Mouse (Mus musculus) myocyte (in vitro differentiated cells): ENCODE data around the gene Dnmt3a. TPM values are rescaled to one million over a fixed set of nuclear protein-coding genes. Genes with fewer than 3 reads are reported as not detected.

Experiments used
- H3K27me3 ChIP-seq: one replicate; pipeline ENCODE4 v1.6.1; 2011; ENCODE audit not compliant: control insufficient read depth, insufficient read depth, insufficient read length
- H3K36me3 ChIP-seq: one replicate; pipeline ENCODE4 v1.6.1; 2011; ENCODE audit not compliant: control insufficient read depth, insufficient read depth
- H3K4me2 ChIP-seq: one replicate; pipeline ENCODE4 v1.6.1; 2011; ENCODE audit warnings: low read depth, control low read depth
- H3K4me3 ChIP-seq: one replicate; pipeline ENCODE4 v1.5.1; 2011; ENCODE audit warnings: mild to moderate bottlenecking, control low read depth, moderate library complexity
- H3K79me2 ChIP-seq: one replicate; pipeline ENCODE4 v1.6.1; 2011; ENCODE audit not compliant: control insufficient read depth, insufficient read depth
- H3ac ChIP-seq: one replicate; pipeline ENCODE4 v1.6.1; 2011; ENCODE audit not compliant: control insufficient read depth, insufficient read length
- CEBPB ChIP-seq: IDR thresholded peaks from 2 replicates; pipeline ENCODE4 v1.6.1; 2011; ENCODE audit warnings: mild to moderate bottlenecking, moderate library complexity; ENCODE audit not compliant: poor library complexity, insufficient read depth, severe bottlenecking
- E2F4 ChIP-seq: IDR thresholded peaks from one replicate; pipeline ENCODE4 v1.6.1; 2011; ENCODE audit warnings: mild to moderate bottlenecking, control low read depth, moderate library complexity; ENCODE audit not compliant: insufficient read depth
- MAX ChIP-seq: IDR thresholded peaks from one replicate; pipeline ENCODE4 v1.6.1; 2011; ENCODE audit warnings: low read depth, mild to moderate bottlenecking, control low read depth
- MYOD1 ChIP-seq, 3 experiments: IDR thresholded peaks; one replicate each; pipeline ENCODE4 v1.6.1; 2011; ENCODE audit warnings: control low read depth in 2 of 3, low read depth in 2 of 3, mild to moderate bottlenecking in 2 of 3, moderate library complexity in 1 of 3; ENCODE audit not compliant: insufficient read length in 2 of 3, control insufficient read depth in 1 of 3
- MYOG ChIP-seq, 3 experiments: IDR thresholded peaks; one replicate each; pipeline ENCODE4 v1.6.1; 2011; ENCODE audit warnings: control low read depth in 2 of 3, low read depth in 2 of 3, mild to moderate bottlenecking in 2 of 3; ENCODE audit not compliant: insufficient read length in 2 of 3, control insufficient read depth in 1 of 3, insufficient read depth in 1 of 3
- POLR2A ChIP-seq: IDR thresholded peaks from one replicate; pipeline ENCODE4 v1.6.1; 2011; ENCODE audit warnings: low read depth, mild to moderate bottlenecking, control low read depth, moderate library complexity; ENCODE audit not compliant: insufficient read length
- POLR2AphosphoS2 ChIP-seq: IDR thresholded peaks from one replicate; pipeline ENCODE4 v1.6.1; 2011; ENCODE audit warnings: low read depth, control low read depth; ENCODE audit not compliant: insufficient read length
- REST ChIP-seq: IDR thresholded peaks from one replicate; pipeline ENCODE4 v1.6.1; 2011; ENCODE audit warnings: mild to moderate bottlenecking, control low read depth, moderate library complexity; ENCODE audit not compliant: insufficient read depth, insufficient read length
- SRF ChIP-seq: IDR thresholded peaks from one replicate; pipeline ENCODE4 v1.6.1; 2011; ENCODE audit warnings: low read depth; ENCODE audit not compliant: control insufficient read depth, insufficient read length
- TCF12 ChIP-seq: IDR thresholded peaks from one replicate; pipeline ENCODE4 v1.6.1; 2011; ENCODE audit warnings: mild to moderate bottlenecking, control low read depth; ENCODE audit not compliant: poor library complexity, insufficient read depth, severe bottlenecking
- TCF3 ChIP-seq: IDR thresholded peaks from one replicate; pipeline ENCODE4 v1.6.1; 2011; ENCODE audit warnings: low read depth, control low read depth; ENCODE audit not compliant: insufficient read length
- USF1 ChIP-seq: IDR thresholded peaks from one replicate; pipeline ENCODE4 v1.6.1; 2011; ENCODE audit warnings: low read depth, mild to moderate bottlenecking, control low read depth, moderate library complexity
- polyA plus RNA-seq: library from polyadenylated mRNA; unstranded; fragments of >200 nt; fragmentation: generic; extraction: Trizol; gene quantifications from one replicate; pipeline ENCODE4 v1.2.1, GENCODE M21; 2012; ENCODE audit warnings: missing spikeins

Gene Dnmt3a
- polyA plus RNA-seq: 4.6 TPM

DNA sequence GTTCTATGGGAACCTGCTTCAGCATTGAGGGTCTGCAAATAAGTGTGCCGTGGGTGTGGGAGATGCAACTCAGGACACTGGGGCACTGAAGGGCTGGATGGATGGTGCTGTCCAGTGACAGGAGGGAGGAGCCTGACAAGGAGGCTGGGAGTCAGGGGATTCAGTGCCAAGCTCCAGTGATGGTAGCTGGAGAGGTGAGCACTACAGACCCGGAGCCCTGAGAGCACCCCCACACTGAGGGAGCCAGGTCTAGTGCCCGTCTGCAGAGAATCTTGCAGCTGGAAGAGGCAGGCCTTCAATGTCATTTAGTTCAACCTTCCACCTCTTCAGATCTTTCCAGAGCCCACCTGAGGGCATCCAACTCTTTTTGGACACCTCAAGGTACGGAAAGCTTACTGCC is at the start of gene Dnmt3a:
TSS of gene Dnmt3a (plus strand) at position 156 of the 400 bp plus-strand sequence.
- Histone ChIP-seq H3K27me3 (peaks cover 14% of the 10 kb centered on the region), H3K79me2 (no peaks in the 10 kb centered on the region), H3ac (peak within 1 kb of the TSS; percentile 89), H3K36me3 (no peaks in the 10 kb centered on the region), H3K4me2 (peak within 1 kb of the TSS; percentile 77), H3K4me3 (peak within 1 kb of the TSS; percentile 9)
- TF ChIP-seq TCF3 (no peak), REST (no peak), E2F4 (no peak)

DNA sequence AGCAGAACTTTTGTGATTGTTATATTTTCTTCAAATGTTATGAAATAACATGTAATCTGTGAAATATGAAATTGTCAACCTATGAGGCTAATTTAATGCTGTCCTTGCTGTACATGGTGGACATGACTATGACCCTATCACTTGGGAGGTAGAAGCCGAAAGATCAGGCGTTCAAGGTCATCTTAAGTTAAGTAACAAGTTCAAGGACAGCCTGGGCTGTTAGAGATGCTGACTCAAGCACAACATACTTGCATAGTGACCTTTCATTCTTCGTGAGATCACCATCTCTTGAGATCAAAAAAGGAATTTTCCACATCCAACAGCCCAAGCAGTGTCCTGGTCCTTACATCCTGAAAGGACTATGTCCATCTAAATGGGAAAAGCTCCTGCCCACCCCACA is 49.6 kb upstream of the Dnmt3a start:
- H3ac ChIP-seq: no peak overlapping the region
- H3K27me3 ChIP-seq: no peaks in the 10 kb centered on the region
- no peak overlapping the region for H3K4me3 ChIP-seq
- TF ChIP-seq E2F4 (no peak), POLR2A (no peak), SRF (no peak), MYOD1 (IDR thresholded peaks at IDR 0.05; ENCODE audit: control insufficient read depth in 1 of 3, insufficient read length in 2 of 3, low read depth in 2 of 3) (no peak), USF1 (no peak), TCF12 (no peak), MAX (no peak), REST (no peak), MYOG (IDR thresholded peaks at IDR 0.05; ENCODE audit: control insufficient read depth in 1 of 3, insufficient read depth in 1 of 3, insufficient read length in 2 of 3, low read depth in 2 of 3) (no peak)
- H3K4me2 ChIP-seq: no peak overlapping the region
- H3K79me2 ChIP-seq: no peaks in the 10 kb centered on the region
- no peaks in the 10 kb centered on the region for H3K36me3 ChIP-seq

DNA sequence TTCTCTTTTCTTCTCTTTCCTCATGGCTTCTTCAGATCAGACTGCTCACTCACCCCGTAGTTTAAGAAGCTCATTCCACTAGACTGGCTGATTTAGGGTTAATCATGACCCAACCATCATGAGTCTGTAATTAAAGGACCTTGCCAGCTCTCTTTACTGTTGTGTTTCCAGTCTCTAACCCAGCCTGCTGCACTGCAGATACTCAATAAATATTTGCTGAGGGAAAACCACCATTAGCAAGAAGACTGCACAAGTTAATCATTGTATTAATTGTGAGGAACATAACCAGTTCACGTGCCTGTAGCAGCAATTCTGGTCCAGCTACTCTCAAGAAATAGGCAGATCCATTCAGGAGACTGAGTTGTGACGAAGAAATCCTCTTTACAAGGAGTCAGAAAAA is 47.7 kb upstream of the Dnmt3a start:
- Histone ChIP-seq H3K79me2 (no peaks in the 10 kb centered on the region), H3K4me2 (no peak overlapping the region), H3K4me3 (no peak overlapping the region), H3K27me3 (no peaks in the 10 kb centered on the region), H3ac (no peak overlapping the region), H3K36me3 (no peaks in the 10 kb centered on the region)
- TF ChIP-seq POLR2AphosphoS2 (no peak), MYOG (IDR thresholded peaks at IDR 0.05; ENCODE audit: control insufficient read depth in 1 of 3, insufficient read depth in 1 of 3, insufficient read length in 2 of 3, low read depth in 2 of 3) (no peak), MYOD1 (IDR thresholded peaks at IDR 0.05; ENCODE audit: control insufficient read depth in 1 of 3, insufficient read length in 2 of 3, low read depth in 2 of 3) (no peak), REST (no peak), CEBPB (no peak), POLR2A (no peak), USF1 (no peak), TCF12 (no peak), E2F4 (no peak), SRF (no peak), MAX (no peak), TCF3 (no peak)

DNA sequence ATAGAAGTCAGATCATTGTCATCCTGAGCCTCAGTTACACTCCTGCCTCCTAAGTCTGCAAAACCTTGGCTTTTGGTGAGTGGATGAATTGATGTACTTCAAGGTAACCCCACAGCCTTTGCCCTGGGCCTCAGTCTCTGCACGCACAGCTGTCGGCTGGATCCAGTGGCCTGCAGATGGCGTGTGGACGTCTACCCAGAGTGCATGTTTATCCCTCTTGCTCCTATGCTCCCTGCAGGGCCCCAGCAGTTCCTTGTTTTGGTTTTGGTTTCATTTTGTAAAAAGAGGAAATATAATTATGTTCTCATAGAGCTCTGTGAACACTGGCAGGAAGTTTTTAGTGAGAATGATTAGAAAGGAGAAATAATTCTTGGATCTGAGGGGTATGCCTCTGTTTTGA is 46.4 kb upstream of the Dnmt3a start:
- no peaks in the 10 kb centered on the region for H3K27me3 ChIP-seq
- H3K4me3 ChIP-seq: no peak overlapping the region
- H3K4me2 ChIP-seq: no peak overlapping the region
- TF ChIP-seq MYOG (IDR thresholded peaks at IDR 0.05; ENCODE audit: control insufficient read depth in 1 of 3, insufficient read depth in 1 of 3, insufficient read length in 2 of 3, low read depth in 2 of 3) (no peak), USF1 (no peak), TCF3 (no peak), POLR2AphosphoS2 (no peak), CEBPB (no peak), SRF (no peak), POLR2A (no peak), MAX (no peak), E2F4 (no peak), REST (no peak)
- no peaks in the 10 kb centered on the region for H3K36me3 ChIP-seq
- no peaks in the 10 kb centered on the region for H3K79me2 ChIP-seq
- no peak overlapping the region for H3ac ChIP-seq

DNA sequence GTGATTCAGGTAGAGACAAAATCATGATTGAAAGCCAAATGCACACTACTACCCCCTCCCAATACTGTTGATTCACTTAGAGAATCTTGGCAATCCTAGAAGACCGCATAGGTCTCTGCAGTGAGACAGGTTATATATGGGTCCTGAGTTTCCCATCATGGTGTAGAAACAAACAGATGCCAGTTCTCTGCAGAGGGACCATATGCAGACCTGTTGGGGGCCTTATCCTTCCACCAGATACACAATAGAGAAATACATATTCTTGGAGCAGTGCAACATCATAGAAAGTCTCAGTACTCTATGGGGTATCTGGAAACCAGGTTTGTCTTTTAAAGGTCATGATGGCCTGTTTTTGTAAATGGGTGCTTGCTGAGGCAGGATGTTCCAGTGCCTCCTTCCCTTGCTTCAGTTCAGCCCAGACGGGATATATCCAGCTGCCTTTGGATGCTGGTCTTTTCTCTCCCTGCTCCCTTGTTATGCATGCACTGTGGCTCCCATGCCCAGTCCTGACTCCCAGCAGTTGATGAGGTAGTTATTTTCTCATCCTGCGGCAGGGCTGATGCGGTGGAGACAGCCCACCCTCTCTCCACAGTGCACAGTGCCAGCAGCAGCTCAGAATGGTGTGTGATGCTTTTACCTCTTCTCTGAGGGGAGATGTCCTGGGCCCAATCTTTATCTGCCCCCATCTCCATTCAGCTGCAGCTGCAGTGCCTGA is 44.8 kb upstream of the Dnmt3a start:
- no peaks in the 10 kb centered on the region for H3K27me3 ChIP-seq
- H3K4me2 ChIP-seq: no peak overlapping the region
- no peak overlapping the region for H3ac ChIP-seq
- TF ChIP-seq USF1: no peak
- no peak for TF ChIP-seq TCF12
- TF ChIP-seq CEBPB: no peak
- no peak for TF ChIP-seq POLR2A
- no peak for TF ChIP-seq E2F4
- TF ChIP-seq SRF: no peak
- no peak for TF ChIP-seq TCF3
- no peak for TF ChIP-seq MYOD1 (IDR thresholded peaks at IDR 0.05; ENCODE audit: control insufficient read depth in 1 of 3, insufficient read length in 2 of 3, low read depth in 2 of 3)
- TF ChIP-seq REST: no peak
- no peak for TF ChIP-seq MYOG (IDR thresholded peaks at IDR 0.05; ENCODE audit: control insufficient read depth in 1 of 3, insufficient read depth in 1 of 3, insufficient read length in 2 of 3, low read depth in 2 of 3)
- TF ChIP-seq POLR2AphosphoS2: no peak
- no peak overlapping the region for H3K4me3 ChIP-seq
- no peaks in the 10 kb centered on the region for H3K36me3 ChIP-seq
- H3K79me2 ChIP-seq: no peaks in the 10 kb centered on the region
